Mouse (Mus musculus) midbrain, embryonic 16.5 days (tissue): ENCODE measurements at regions not wholly inside any gene's neighbourhood (a gene's known extent, or its start where the extent isn't known, plus 50 kb on each side); places are given as distances from the start of the nearest gene placed in this dataset.

Source experiments
- ATAC-seq: fragments of 200-750 bp; cut with Nextera tagmentation; 2 replicates; pipeline ENCODE4 v1.8.0; 2017; ENCODE audit warnings: moderate TSS enrichment
- H3K27ac ChIP-seq: fragments of 300-500 bp; sonication (generic); 2 replicates; pipeline ENCODE4 v1.5.1; 2014; ENCODE audit warnings: mild to moderate bottlenecking, low read length, mixed read lengths
- H3K27me3 ChIP-seq: fragments of 300-500 bp; sonication (generic); 2 replicates; pipeline ENCODE4 v1.6.1; 2014; ENCODE audit warnings: low read depth, low read length, mixed read lengths; ENCODE audit not compliant: control insufficient read depth, insufficient read depth
- H3K36me3 ChIP-seq: fragments of 300-500 bp; sonication (generic); 2 replicates; pipeline ENCODE4 v1.6.1; 2014; ENCODE audit warnings: mild to moderate bottlenecking, low read length, moderate library complexity, mixed read lengths; ENCODE audit not compliant: control insufficient read depth, insufficient read depth
- H3K4me1 ChIP-seq: fragments of 300-500 bp; sonication (generic); 2 replicates; pipeline ENCODE4 v1.6.1; 2014; ENCODE audit warnings: mild to moderate bottlenecking, low read length, mixed read lengths; ENCODE audit not compliant: control insufficient read depth, insufficient read depth
- H3K4me2 ChIP-seq: fragments of 300-500 bp; sonication (generic); 2 replicates; pipeline ENCODE4 v1.6.1; 2014; ENCODE audit warnings: mild to moderate bottlenecking, low read length, mixed read lengths
- H3K4me3 ChIP-seq: fragments of 300-500 bp; sonication (generic); 2 replicates; pipeline ENCODE4 v1.5.1; 2014; ENCODE audit warnings: low read depth, mild to moderate bottlenecking, low read length, moderate library complexity, mixed read lengths
- H3K9ac ChIP-seq: fragments of 300-500 bp; sonication (generic); 2 replicates; pipeline ENCODE4 v1.6.1; 2014; ENCODE audit warnings: low read depth, low read length, mixed read lengths
- H3K9me3 ChIP-seq: fragments of 300-500 bp; sonication (generic); replicated peaks from 2 replicates; pipeline ENCODE4 v1.6.1; 2014; ENCODE audit warnings: mild to moderate bottlenecking, low read length, mixed read lengths; ENCODE audit not compliant: control insufficient read depth, poor library complexity, severe bottlenecking
- WGBS: fragments of 180-500 bp; shearing (Covaris S2); extraction: QIAGEN DNeasy Blood & Tissue Kit; methylation state at CpG from one replicate; pipeline ENCODE4 v1.1.7; 2014; 5-methylcytosine and 5-hydroxymethylcytosine counted together

DNA sequence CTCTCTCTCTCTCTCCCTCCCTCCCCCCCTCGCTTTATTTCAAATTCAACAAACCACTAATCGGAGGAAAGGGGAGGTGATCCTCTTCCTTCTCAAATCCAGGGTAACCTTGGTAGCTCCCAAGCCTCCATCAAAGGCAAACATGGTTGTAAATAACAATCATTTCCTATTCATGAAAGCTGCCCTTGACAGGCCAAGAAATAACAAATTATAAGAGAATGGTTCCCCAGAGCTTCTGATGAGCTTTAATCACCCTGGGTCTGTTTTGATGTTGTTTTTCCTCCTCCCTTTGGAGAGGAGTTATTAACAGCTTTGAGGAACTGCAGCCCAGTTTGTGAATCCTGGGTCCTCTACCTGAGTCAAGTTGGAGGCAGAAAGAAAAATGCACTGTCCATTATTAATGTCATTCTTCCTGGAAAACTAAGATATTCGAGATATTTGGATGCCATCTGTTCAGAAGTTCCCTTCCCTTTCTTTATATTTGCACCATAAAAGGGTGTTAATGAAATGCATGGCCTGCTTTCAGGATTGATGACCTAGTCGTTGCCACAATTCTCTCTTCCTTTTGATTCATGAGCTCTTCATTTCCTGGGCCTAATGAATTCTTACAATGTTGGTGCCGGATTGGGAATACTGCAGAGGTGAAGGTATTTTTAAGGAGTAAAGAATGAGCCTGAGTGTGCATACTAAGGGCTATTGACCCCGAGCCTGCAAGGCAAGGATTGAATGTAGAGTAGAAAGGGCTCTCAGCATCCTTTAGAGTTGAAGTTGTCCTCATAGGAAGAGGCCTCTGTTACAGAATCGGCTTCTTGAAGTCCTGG is 366.5 kb upstream of the Sash1 start:
- H3K27ac ChIP-seq: peak overlapping the region; percentile 61
- 0 out of 2 replicates have a peak, but pooled peaks have one; percentile 14 for ATAC-seq
- H3K4me3 ChIP-seq: no peak overlapping the region
- 19% methylated on average over 7 of the region's 7 CpGs for WGBS
- no peaks in the 10 kb centered on the region for H3K9me3 ChIP-seq
- peaks cover 17% of the 10 kb centered on the region for H3K4me1 ChIP-seq
- no peaks in the 10 kb centered on the region for H3K36me3 ChIP-seq
- no peaks in the 10 kb centered on the region for H3K27me3 ChIP-seq
- H3K4me2 ChIP-seq: no peak overlapping the region
- no peak overlapping the region for H3K9ac ChIP-seq

DNA sequence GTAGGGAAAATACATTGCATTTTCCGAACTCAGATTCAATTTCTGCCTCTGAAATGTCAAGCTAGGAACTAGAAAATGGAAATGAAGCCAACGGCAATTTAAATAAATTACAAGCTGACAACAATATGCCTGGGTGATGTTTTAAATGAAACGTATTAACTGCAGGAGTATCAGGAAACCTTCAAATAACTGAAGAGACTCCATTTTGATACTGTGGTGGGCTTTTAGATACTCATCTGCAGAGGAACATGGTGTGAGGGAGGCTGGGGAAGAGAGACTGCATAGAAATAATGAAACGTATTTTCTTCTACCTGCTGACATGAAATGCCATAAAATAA is 357.4 kb upstream of the Sash1 start:
- no peak overlapping the region for H3K9ac ChIP-seq
- no peak overlapping the region for H3K4me3 ChIP-seq
- ATAC-seq: no peak
- no peak overlapping the region for H3K4me2 ChIP-seq
- no peaks in the 10 kb centered on the region for H3K36me3 ChIP-seq
- WGBS: 49% methylated on average over 4 of the region's 4 CpGs
- peaks cover 9% of the 10 kb centered on the region for H3K4me1 ChIP-seq
- no peaks in the 10 kb centered on the region for H3K9me3 ChIP-seq
- no peaks in the 10 kb centered on the region for H3K27me3 ChIP-seq
- 0 out of 2 replicates have a peak overlapping the region, but pooled peaks have one; percentile 49 for H3K27ac ChIP-seq

DNA sequence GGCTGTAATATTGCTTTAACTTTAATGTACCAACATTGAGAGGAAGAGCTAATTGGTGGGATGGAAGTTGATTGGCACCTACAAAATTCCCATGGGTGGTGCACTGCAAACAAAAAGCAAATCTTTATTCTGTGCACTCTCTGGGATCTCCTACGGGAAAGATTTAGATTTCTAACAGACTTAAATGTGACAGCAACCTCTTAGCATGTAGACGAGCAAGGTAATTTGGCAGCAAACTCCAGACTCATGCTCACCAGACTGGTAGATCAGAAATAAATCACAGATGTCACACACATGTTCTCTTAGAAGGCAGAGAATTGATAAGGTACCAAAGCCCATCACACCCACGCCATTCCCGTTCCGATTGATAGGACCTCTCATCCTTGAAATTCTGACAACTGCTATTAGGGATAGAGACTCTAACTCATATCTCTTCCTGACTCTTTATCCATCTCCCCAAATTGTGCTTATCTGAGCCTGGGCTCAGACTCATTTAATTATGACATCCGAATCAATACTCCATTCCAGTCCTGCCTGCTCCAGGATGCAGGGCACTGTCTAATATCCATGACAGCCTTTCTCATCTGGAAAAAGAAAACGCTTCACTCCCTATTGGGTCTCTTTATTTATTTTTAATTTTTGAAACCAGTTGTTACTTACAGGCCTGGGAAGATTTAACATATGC is 356.9 kb upstream of the Sash1 start:
- H3K27ac ChIP-seq: peak overlapping the region; percentile 49; the same call in 1 of the 2 replicates

DNA sequence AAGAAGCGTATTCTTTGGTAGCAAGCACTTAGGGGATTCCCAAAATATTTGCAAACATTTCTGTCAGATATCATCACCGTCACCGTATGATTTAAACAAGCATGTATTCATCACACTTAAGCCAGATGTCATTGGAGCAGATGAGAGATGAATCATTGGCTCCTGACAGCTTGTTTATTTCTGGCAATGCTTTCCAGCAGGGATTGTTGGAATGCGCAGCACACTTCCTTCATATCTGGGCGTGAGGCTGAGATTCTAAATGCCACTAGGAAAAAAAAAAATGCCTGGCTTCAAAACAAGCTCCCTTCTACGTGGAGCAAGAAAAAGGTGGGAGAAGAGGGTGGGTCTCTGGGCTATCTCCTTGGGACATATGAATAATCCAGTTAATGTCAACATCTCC is 354.1 kb upstream of the Sash1 start:
- ATAC-seq: no peak
- H3K4me1 ChIP-seq: peaks cover 9% of the 10 kb centered on the region
- H3K36me3 ChIP-seq: no peaks in the 10 kb centered on the region
- no peaks in the 10 kb centered on the region for H3K27me3 ChIP-seq
- H3K4me3 ChIP-seq: no peak overlapping the region
- H3K27ac ChIP-seq: no peak overlapping the region
- H3K4me2 ChIP-seq: no peak overlapping the region
- H3K9ac ChIP-seq: no peak overlapping the region
- no peaks in the 10 kb centered on the region for H3K9me3 ChIP-seq
- 61% methylated on average over 6 of the region's 6 CpGs for WGBS

More for the DNA sequence above, 356.9 kb upstream of the Sash1 start:
- Histone ChIP-seq H3K4me3 (no peak overlapping the region), H3K36me3 (no peaks in the 10 kb centered on the region), H3K9me3 (no peaks in the 10 kb centered on the region), H3K27me3 (no peaks in the 10 kb centered on the region), H3K4me1 (peaks cover 9% of the 10 kb centered on the region), H3K9ac (no peak overlapping the region), H3K4me2 (no peak overlapping the region)
- no peak for ATAC-seq
- 58% methylated on average over 7 of the region's 7 CpGs for WGBS

DNA sequence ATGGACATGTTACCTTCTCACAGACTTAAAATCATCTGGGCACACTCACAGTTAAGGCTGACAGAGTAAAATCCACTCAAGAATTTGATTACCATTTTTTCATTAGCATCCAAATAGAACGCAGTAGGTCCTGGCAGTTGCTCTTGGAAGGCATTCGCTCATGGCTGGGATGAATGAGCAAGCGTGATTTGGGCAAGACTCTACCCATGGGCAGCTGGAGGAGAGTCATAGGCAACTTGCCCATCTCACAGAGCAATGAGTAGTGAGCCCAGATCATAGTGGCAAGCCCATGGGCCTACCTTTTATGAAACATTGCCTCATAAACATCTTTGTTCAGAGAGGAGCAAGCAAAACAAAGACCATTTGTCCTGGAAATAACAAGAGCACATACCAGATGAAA is 345.9 kb upstream of the Sash1 start:
- Histone ChIP-seq H3K27me3 (no peaks in the 10 kb centered on the region), H3K4me2 (no peak overlapping the region), H3K4me3 (no peak overlapping the region), H3K36me3 (no peaks in the 10 kb centered on the region), H3K4me1 (no peaks in the 10 kb centered on the region; the same call in 1 of the 2 replicates), H3K9ac (no peak overlapping the region), H3K9me3 (no peaks in the 10 kb centered on the region), H3K27ac (no peak overlapping the region)
- 64% methylated on average over 3 of the region's 3 CpGs for WGBS
- ATAC-seq: peak; percentile 55; the same call in 1 of the 2 replicates

DNA sequence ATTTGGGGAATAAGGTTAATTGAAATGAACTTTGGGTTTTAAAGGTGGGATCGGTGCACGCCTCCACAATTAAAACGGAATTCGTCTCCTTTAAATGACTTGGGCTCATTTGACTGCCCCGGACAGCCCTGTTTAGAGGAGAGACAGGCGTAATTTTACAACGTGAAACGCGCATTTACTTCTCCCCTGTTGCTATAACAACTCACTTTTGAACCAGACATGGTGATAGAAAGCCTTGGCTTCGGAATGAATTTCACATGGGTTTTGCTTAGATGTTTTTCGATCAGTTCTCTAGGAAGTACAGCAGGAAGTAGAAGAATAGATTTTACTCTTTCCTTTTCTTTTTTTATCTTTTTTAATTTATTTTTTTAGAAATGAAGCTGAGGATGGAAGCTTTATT is 343.2 kb upstream of the Sash1 start:
- Histone ChIP-seq H3K36me3 (no peaks in the 10 kb centered on the region), H3K27ac (no peak overlapping the region), H3K27me3 (no peaks in the 10 kb centered on the region), H3K4me3 (no peak overlapping the region), H3K9ac (no peak overlapping the region), H3K9me3 (no peaks in the 10 kb centered on the region), H3K4me2 (no peak overlapping the region), H3K4me1 (no peaks in the 10 kb centered on the region; the same call in 1 of the 2 replicates)
- no peak for ATAC-seq
- 60% methylated on average over 11 of the region's 11 CpGs for WGBS

DNA sequence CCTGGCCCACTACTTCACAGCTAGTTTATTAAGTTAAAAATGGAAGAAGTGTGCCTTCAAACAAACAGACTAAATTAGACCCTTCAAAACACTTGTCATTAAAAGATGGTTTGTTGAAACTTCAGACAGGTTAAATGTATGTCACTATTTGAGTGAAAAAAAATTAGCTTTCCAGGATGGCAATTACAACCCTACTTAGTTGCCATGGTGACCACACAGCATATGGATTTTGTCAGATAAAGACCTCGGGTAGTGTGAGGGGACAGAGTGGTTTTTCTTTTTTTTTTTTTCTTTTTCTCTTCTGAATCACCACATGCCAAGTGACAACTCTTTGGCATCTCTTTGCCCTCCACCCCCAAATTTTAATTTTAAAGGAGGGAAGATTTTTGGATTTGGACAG is 341.5 kb upstream of the Sash1 start:
- Histone ChIP-seq H3K36me3 (no peaks in the 10 kb centered on the region), H3K27me3 (no peaks in the 10 kb centered on the region), H3K4me1 (no peaks in the 10 kb centered on the region; the same call in 1 of the 2 replicates), H3K9ac (no peak overlapping the region), H3K4me3 (no peak overlapping the region), H3K9me3 (no peaks in the 10 kb centered on the region), H3K4me2 (no peak overlapping the region), H3K27ac (no peak overlapping the region)
- 3% methylated on average over 1 of the region's 1 CpGs for WGBS
- ATAC-seq: no peak

DNA sequence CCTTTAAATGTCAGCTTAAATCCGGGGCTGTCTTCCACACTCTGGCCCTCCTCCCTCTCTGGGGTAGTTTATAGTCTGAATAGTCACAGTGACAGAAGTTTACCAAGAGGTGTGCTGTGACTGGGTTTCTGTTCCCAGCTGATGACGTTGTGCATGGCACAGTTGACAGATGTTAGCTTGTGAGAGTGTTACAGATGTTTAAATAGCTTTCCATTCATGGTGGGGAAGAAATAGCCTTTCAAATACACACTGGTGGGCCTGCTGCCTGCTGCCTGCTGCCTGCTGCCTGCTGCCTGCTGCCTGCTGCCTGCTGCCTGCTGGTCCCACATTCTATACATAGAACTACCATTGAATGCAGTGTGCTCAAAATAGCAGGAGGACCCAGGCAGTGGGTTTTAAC is 324.8 kb upstream of the Sash1 start:
- no peaks in the 10 kb centered on the region for H3K36me3 ChIP-seq
- H3K4me3 ChIP-seq: no peak overlapping the region
- no peak overlapping the region for H3K9ac ChIP-seq
- no peaks in the 10 kb centered on the region for H3K9me3 ChIP-seq
- ATAC-seq: no peak
- no peak overlapping the region for H3K4me2 ChIP-seq
- H3K4me1 ChIP-seq: peaks cover 2% of the 10 kb centered on the region; the same call in 1 of the 2 replicates
- H3K27ac ChIP-seq: peak overlapping the region; percentile 24; the same call in 1 of the 2 replicates
- no peaks in the 10 kb centered on the region for H3K27me3 ChIP-seq
- WGBS: 9% methylated on average over 2 of the region's 2 CpGs

DNA sequence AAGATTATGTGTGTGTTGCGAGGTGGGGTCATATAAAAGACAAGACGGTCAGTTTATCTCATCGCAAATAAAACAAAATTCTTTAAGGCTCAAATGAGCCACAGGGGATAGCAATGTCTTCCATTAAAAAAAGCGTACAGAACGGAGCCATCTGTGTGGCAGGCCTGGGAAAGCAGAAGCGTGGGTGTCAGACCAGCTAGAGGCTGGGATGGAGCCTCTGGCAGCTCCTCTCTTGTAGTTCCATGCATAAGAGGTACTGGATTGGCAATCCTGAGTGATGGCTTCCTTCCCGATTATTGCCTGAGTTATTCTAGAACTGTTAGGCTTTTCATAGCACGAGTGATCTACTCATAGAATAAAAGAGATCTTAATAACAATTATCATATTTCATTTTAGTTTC is 318.2 kb upstream of the Sash1 start:
- no peak overlapping the region for H3K9ac ChIP-seq
- no peaks in the 10 kb centered on the region for H3K4me1 ChIP-seq
- no peak for ATAC-seq
- no peak overlapping the region for H3K4me3 ChIP-seq
- H3K9me3 ChIP-seq: no peaks in the 10 kb centered on the region
- H3K4me2 ChIP-seq: no peak overlapping the region
- H3K36me3 ChIP-seq: no peaks in the 10 kb centered on the region
- WGBS: 87% methylated on average over 8 of the region's 8 CpGs
- H3K27ac ChIP-seq: no peak overlapping the region
- no peaks in the 10 kb centered on the region for H3K27me3 ChIP-seq
